Mouse (Mus musculus) Patski (cell line): ENCODE measurements around the gene Ptov1. TPM values are rescaled to one million over a fixed set of nuclear protein-coding genes. Genes with fewer than 3 reads are reported as not detected.

Experiments
- ATAC-seq: fragments of 100-300 bp; one replicate; pipeline ENCODE4 v1.8.0; 2021
- CTCF ChIA-PET: fragments of 350-600 bp; sonication (Branson Sonifier 250); formaldehyde crosslinking; loops from one replicate; lab custom pipeline; 2022; ENCODE audit warnings: inconsistent platforms; lab: Charles Lee
- POLR2A ChIA-PET: fragments of 350-600 bp; sonication (Branson Sonifier 250); formaldehyde crosslinking; loops from one replicate; lab custom pipeline; 2022; ENCODE audit warnings: antibody characterized with exemption, inconsistent platforms; lab: Charles Lee
- DNase-seq: peaks from one replicate; pipeline ENCODE4 v3.0.0-alpha.2; 2011; ENCODE audit warnings: low read depth, low spot score
- H3K27me3 ChIP-seq: fragments of 371-371 bp; one replicate; pipeline ENCODE4 v1.5.1; 2021
- CTCF ChIP-seq: fragments of 100-300 bp; IDR thresholded peaks from one replicate; pipeline ENCODE4 v1.5.1; 2021
- in situ Hi-C: fragments of 300-500 bp; cut with MboI; formaldehyde crosslinking; loops from 3 replicates; pipeline ENCODE4 v1.11.1; 2018; ENCODE audit warnings: low pct_unique_long_range_greater_than_20kb, mixed read lengths
- polyA plus RNA-seq: library from polyadenylated mRNA; unstranded; gene quantifications from one replicate; pipeline ENCODE4 v1.2.3, GENCODE M21; 2021

Gene Ptov1
- polyA plus RNA-seq, 1 experiment from 2014 or later: 308 TPM

GRCm38 (mm10) chr7:44821666-44822448 lies 47.7 kb downstream of the Ptov1 start:
- ChIA-PET CTCF (interaction anchor here (1.5 to 1.8 kb wide), 2 partner anchors 13 to 14 kb away, joined by 3 to 4 read pairs; no protein-coding TSS in a partner anchor), POLR2A (interaction anchor here (0.6 kb wide), 1 partner anchor 1075 kb away, joined by 3 read pairs; the partner anchor contains the start of genes Syngr4 and Tmem143)
- no peak for ATAC-seq
- no peak for DNase-seq
- in situ Hi-C loops: no loop called here
- H3K27me3 ChIP-seq: no peaks in the 10 kb centered on the region
- TF ChIP-seq CTCF: no peak

DNA sequence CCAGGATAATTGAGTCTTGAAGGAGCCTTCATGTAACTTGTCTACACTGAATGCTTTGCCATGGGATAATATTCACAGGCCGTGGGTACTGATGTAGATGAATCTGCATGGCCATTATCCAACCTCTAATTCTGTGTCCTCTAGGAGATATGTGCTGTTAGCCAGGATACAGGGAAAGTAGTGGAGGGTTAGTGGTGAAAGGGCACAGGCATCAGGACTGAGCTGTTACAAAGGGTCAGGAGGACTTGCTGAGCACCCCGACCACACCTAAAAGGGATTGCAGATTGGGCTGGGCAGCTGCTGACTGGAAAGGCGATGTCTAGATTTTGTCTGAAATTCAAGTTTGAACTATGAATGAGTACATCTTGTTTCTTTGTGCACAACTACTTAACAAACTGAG lies 49.1 kb downstream of the Ptov1 start:
- ChIA-PET CTCF (no interaction called here), POLR2A (no interaction called here)
- no peak for ATAC-seq
- no peak for TF ChIP-seq CTCF
- in situ Hi-C loops: no loop called here
- H3K27me3 ChIP-seq: no peaks in the 10 kb centered on the region
- DNase-seq: no peak

GRCm38 (mm10) chr7:44819863-44820262 lies 49.7 kb downstream of the Ptov1 start:
- ChIA-PET CTCF (no interaction called here), POLR2A (interaction anchor here (1.1 to 1.6 kb wide), 2 partner anchors 15 to 29 kb away, joined by 3 to 6 read pairs; no protein-coding TSS in a partner anchor)
- no peak for TF ChIP-seq CTCF
- ATAC-seq: no peak
- in situ Hi-C loops: loop anchor here (5.0 kb wide), 1 partner anchor 73 kb away; the partner anchor contains the start of gene Vrk3
- no peaks in the 10 kb centered on the region for H3K27me3 ChIP-seq
- DNase-seq: no peak

GRCm38 (mm10) chr7:44819391-44819790 lies 50.2 kb downstream of the Ptov1 start:
- in situ Hi-C loops: loop anchor here (5.0 kb wide), 1 partner anchor 72 kb away; the partner anchor contains the start of gene Vrk3
- ATAC-seq (no peak), DNase-seq (no peak)
- CTCF ChIA-PET: interaction anchor here (1.2 kb wide), 1 partner anchor 74 kb away, joined by 3 read pairs; no protein-coding TSS in a partner anchor
- no peaks in the 10 kb centered on the region for H3K27me3 ChIP-seq
- POLR2A ChIA-PET: interaction anchor here (1.1 to 1.6 kb wide), 2 partner anchors 15 to 29 kb away, joined by 3 to 6 read pairs; no protein-coding TSS in a partner anchor
- TF ChIP-seq CTCF: no peak

DNA sequence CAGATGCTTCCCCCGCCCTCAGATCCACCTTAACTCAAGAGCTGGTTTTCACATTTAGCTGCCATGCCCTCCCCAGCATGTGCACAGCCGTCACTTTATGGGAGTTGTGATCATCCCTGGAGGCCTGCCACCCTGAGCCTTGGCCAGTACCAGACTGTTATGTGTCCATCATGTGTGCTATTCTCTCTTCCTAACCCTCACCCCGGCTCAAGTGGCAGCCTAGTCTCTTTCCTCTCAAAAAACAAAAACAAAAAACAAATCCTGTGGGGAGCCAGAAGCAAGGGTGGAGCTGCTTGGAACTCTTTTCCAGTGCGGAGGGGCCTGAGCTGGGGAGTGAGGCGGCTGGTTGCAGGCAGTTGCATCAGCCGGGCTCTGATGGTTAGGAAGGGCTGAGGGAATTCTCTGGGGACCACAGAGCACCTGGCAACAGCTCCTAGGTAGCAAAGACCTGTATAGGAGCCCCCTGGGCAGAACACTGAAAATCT lies 50.8 kb downstream of the Ptov1 start:
- ChIA-PET POLR2A (interaction anchor here (1.1 to 1.6 kb wide), 3 partner anchors 16 to 31 kb away, joined by 3 to 6 read pairs (median 3); no protein-coding TSS in a partner anchor), CTCF (interaction anchor here (1.2 to 3.9 kb wide), 4 partner anchors 8 to 89 kb away, joined by 3 to 21 read pairs (median 4); no protein-coding TSS in a partner anchor)
- no peak for DNase-seq

DNA sequence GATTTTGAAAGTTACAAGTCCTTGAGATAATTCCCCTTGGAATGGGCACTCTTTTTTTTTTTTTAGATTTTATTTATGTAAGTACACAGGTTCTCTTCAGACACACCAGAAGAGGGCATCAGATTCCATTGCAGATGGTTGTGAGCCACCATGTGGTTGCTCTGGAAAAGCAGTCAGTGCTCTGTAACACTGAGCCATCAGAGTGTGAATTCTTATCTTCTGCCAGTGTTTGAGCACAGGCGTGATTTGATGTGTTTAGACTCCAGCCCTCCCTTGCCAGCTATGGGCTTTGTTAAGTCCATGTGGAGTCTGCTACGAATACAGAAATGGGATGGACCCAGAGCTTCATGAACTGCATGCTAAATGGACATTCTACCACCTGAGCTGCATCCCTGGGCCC lies 51.4 kb downstream of the Ptov1 start:
- H3K27me3 ChIP-seq: no peaks in the 10 kb centered on the region
- ChIA-PET POLR2A (interaction anchor here (1.2 kb wide), 1 partner anchor 32 kb away, joined by 3 read pairs; no protein-coding TSS in a partner anchor), CTCF (interaction anchor here (1.2 to 3.9 kb wide), 5 partner anchors 9 to 88 kb away, joined by 3 to 21 read pairs (median 4); no protein-coding TSS in a partner anchor)
- no peak for ATAC-seq
- in situ Hi-C loops: loop anchor here (5.0 kb wide), 1 partner anchor 71 kb away; the partner anchor contains the start of gene Vrk3
- no peak for TF ChIP-seq CTCF
- no peak for DNase-seq

More for the DNA sequence above, 50.8 kb downstream of the Ptov1 start:
- no peaks in the 10 kb centered on the region for H3K27me3 ChIP-seq
- in situ Hi-C loops: loop anchor here (5.0 kb wide), 1 partner anchor 71 kb away; the partner anchor contains the start of gene Vrk3
- ATAC-seq: no peak
- no peak for TF ChIP-seq CTCF

GRCm38 (mm10) chr7:44817441-44817840 lies 52.1 kb downstream of the Ptov1 start:
- ATAC-seq: no peak
- H3K27me3 ChIP-seq: no peaks in the 10 kb centered on the region
- in situ Hi-C loops: loop anchor here (5.0 kb wide), 1 partner anchor 70 kb away; the partner anchor contains the start of gene Vrk3
- POLR2A ChIA-PET: interaction anchor here (1.3 kb wide), 1 partner anchor 12 kb away, joined by 5 read pairs; no protein-coding TSS in a partner anchor
- CTCF ChIA-PET: interaction anchor here (1.2 to 3.9 kb wide), 5 partner anchors 9 to 87 kb away, joined by 3 to 21 read pairs (median 4); no protein-coding TSS in a partner anchor
- TF ChIP-seq CTCF: no peak
- DNase-seq: no peak

GRCm38 (mm10) chr7:44816470-44817021 lies 53.0 kb downstream of the Ptov1 start, which contains the start of gene Atf5:
Gene Atf5, minus strand, starts transcription at chr7:44816658.
- DNase-seq: no peak
- in situ Hi-C loops: loop anchor here (5.0 kb wide), 1 partner anchor 69 kb away; the partner anchor contains the start of gene Vrk3
- no peaks in the 10 kb centered on the region for H3K27me3 ChIP-seq
- CTCF ChIA-PET: interaction anchor here (1.2 to 3.9 kb wide), 2 partner anchors 10 to 72 kb away, joined by 4 to 21 read pairs; no protein-coding TSS in a partner anchor
- no peak for TF ChIP-seq CTCF
- POLR2A ChIA-PET: interaction anchor here (1.3 kb wide), 1 partner anchor 13 kb away, joined by 5 read pairs; no protein-coding TSS in a partner anchor
- peak; percentile 9 for ATAC-seq

- ChIA-PET CTCF (interaction anchor here (1.3 to 3.9 kb wide), 2 partner anchors 8 to 11 kb away, joined by 3 to 21 read pairs; no protein-coding TSS in a partner anchor), POLR2A (interaction anchor here (1.3 kb wide), 1 partner anchor 14 kb away, joined by 5 read pairs; no protein-coding TSS in a partner anchor)
- no peaks in the 10 kb centered on the region for H3K27me3 ChIP-seq
- in situ Hi-C loops: loop anchor here (5.0 kb wide), 1 partner anchor 69 kb away; the partner anchor contains the start of gene Vrk3
- peak; percentile 92 for ATAC-seq
- DNase-seq: peak; percentile 98
- TF ChIP-seq CTCF: no peak
Measured at GRCm38 (mm10) chr7:44815721-44816469, 53.7 kb downstream of the Ptov1 start, which contains the start of the genes Nup62 and Il4i1. Gene Nup62, plus strand, starts transcription at chr7:44816088. Gene Il4i1, plus strand, starts transcription at chr7:44816387.
